Mouse (Mus musculus): ENCODE measurements around the gene Slc24a2. TPM values are rescaled to one million over a fixed set of nuclear protein-coding genes. Genes with fewer than 3 reads are reported as not detected.

Gene Slc24a2
- polyA plus RNA-seq, 1 experiment, result 0.03 TPM

DNA sequence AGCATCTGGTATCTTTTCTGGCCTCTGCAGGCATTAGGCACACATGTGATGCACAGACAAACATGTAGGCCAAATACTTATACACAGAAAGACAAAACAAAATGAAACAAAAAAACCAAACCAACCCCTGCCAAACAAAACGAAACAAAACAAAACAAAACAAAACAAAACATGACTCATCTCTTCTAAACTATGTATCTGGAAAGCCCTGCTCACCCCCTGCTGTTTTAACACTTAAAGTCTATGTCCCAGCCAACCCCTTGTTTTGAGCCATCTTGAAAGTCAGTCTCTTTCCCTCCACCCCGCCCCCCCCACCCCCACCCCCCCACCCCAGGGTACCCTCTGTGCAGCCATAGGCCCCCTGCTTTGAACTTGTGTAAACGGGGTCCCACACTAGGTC is 293.6 kb downstream of the Slc24a2 start:
- no peak for DNase-seq
- Histone ChIP-seq H3K27ac (ENCODE audit: control insufficient read depth, insufficient read depth, low read length) (no peak overlapping the region), H3K27me3 (ENCODE audit: control insufficient read depth, insufficient read depth, low read length) (no peaks in the 10 kb centered on the region), H3K4me1 (replicated peaks; ENCODE audit: control insufficient read depth, insufficient read depth, low read length) (no peaks in the 10 kb centered on the region), H3K4me3 (ENCODE audit: control insufficient read depth, insufficient read depth, low read length) (no peak overlapping the region), H3K36me3 (ENCODE audit: control insufficient read depth, insufficient read depth, low read length) (no peaks in the 10 kb centered on the region)
- WGBS, result 80% methylated on average over 3 of the region's 3 CpGs
- TF ChIP-seq POLR2A (IDR thresholded peaks at IDR 0.05; ENCODE audit: control insufficient read depth, extremely low read depth, insufficient read depth, low read length, poor library complexity) (no peak), CTCF (IDR thresholded peaks at IDR 0.05; ENCODE audit: borderline replicate concordance, control insufficient read depth, extremely low read depth, insufficient read depth, low read length, poor library complexity) (no peak)

GRCm38 (mm10) chr4:86936217-86936616 is 294.1 kb downstream of the Slc24a2 start:
- Histone ChIP-seq H3K4me3 (ENCODE audit: control insufficient read depth, insufficient read depth, low read length) (no peak overlapping the region), H3K27ac (ENCODE audit: control insufficient read depth, insufficient read depth, low read length) (no peak overlapping the region), H3K4me1 (replicated peaks; ENCODE audit: control insufficient read depth, insufficient read depth, low read length) (no peaks in the 10 kb centered on the region), H3K36me3 (ENCODE audit: control insufficient read depth, insufficient read depth, low read length) (no peaks in the 10 kb centered on the region), H3K27me3 (ENCODE audit: control insufficient read depth, insufficient read depth, low read length) (no peaks in the 10 kb centered on the region)
- 98% methylated on average over 9 of the region's 9 CpGs for WGBS
- no peak for TF ChIP-seq POLR2A (IDR thresholded peaks at IDR 0.05; ENCODE audit: control insufficient read depth, extremely low read depth, insufficient read depth, low read length, poor library complexity)
- no peak for TF ChIP-seq CTCF (IDR thresholded peaks at IDR 0.05; ENCODE audit: borderline replicate concordance, control insufficient read depth, extremely low read depth, insufficient read depth, low read length, poor library complexity)
- no peak for DNase-seq
